Mouse (Mus musculus) embryo, embryonic 11.5 days (tissue): ENCODE results near the gene Ulk4.
"Not testable (repeated sequence)": the region's sequence is repeated elsewhere in the genome, so short reads cannot be mapped to it uniquely, and the experiment has no call there.

Source experiments
- DNase-seq: peaks from one replicate; pipeline ENCODE4 v3.0.0-alpha.2; 2012; ENCODE audit warnings: low read depth, low spot score

Ulk4 gene

GRCm38 (mm10) chr9:120936351-120936750 is 340.6 kb downstream of the Ulk4 start:
- peak; percentile 54 for DNase-seq

GRCm38 (mm10) chr9:120935634-120935922 is 341.4 kb downstream of the Ulk4 start:
- DNase-seq, result no peak

DNA sequence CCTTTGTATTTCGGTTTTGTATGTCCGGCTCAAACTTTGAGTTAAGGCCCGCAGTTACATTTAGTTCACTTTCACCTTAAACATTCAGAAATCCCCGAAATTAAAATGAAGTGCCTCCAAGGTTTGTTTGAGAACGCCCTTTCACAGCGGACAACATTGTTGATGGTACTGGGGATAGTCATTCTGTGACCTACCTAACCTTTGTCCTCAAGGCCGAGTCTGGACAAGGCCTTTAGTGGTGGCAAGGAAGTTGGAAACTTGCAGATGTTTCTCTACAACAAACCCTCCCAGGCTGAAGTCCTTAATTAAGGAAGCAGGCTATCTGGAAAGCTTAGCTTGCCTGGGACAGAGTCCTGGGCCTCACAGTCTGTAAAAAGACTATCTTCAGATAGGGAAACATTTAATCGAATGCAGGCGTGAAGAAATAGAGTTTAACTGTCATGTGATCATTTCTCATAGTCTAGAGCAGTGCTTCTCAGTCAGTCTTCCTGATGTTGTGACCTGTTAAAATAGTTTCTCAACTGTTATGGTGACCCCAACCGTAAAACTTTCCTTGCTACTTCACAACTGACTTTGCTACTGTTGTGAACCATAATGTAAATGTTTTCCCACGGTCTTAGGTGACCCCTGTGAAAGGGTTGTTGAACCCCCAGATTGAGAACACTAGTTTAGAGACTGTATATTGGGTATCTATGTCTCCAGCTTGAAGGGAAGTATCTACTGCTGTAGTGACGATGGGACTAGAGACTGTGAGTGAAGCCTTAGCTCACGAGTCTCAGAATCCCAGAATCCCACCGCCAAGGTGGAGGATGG is 342.0 kb downstream of the Ulk4 start:
- DNase-seq, result no peak

DNA sequence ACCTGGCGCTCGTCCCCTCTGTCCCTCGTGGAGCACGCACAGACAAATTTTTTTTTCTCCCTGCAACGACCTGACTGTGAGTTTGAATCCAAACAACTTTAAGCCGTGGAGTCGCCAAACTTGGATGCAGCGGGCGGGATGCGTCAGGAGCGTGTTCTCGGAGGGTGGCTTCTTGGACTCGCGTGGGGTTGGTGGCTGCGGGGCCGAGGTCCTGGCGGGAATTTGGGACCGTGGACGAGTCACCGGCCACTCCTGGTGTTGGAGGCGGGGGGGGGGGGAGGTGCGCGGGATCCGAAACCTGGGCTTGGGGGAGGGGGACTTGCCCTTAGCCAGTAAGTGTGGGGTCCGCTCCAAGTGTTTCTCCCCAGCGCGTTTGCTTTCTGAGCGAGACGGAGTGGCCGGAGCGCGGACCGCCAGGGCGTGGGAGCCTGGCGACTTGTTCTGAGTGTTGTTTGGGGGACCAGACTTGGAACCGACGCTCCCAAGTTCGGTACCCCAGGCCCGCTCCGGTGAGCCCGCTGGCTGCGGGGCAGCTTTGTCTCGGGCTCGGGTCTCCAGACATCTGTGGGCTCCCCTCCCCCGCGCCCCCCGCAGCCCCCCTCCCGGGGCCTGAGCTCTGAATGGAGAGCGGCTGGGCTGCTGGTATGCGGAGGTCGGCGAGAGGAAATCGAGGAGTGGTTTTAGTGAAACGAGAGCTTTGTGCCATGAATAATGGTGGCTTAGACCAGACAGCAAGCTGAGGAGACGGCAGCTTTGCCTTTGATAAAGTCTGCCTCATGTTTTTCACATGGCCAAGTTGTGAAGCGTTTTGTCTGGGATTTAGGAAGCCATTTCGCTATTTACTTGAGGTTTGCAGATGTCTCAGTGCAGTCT is 342.9 kb downstream of the Ulk4 start:
- peak; percentile 46 for DNase-seq

GRCm38 (mm10) chr9:120933587-120933885 is 343.5 kb downstream of the Ulk4 start:
- DNase-seq, result no peak

DNA sequence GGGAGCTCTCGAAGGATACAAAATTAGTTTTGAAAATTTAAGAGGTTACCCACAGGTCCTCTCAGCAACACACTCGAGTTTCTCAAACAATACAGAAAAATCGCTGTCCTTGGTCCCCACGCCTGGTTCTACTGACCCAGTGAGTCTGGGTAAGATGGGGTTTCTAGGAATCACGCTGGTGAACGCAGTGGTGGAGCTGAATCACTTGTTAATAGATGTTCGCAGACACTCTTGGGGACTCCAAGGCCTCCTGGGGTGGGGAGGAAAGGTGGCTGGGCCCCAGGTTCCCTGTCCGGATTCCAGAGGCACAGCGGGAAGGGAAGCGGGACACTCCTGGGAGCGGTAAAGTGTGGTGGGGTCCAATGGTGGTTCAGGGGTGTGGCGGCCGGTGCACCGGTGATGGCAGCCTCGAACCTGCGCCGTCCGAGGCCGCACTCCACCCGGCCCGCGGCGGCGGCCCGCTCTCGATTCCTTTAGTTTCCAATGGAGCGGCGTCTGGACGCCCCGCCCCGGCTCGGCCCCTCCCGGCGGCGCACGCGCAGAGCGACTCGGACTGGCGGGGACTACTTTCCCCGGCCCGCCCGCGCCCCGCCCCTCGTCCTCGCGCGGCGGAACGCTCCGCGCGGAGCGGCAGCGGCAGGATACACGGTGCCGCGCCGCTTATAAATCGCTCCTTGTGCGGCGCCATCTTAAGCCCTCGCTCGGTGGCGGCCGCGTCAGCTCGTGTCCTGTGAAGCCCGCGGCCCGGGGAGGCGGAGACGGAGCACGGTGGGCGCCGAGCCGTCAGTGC is 344.0 kb downstream of the Ulk4 start:
- DNase-seq, result peak; percentile 97

DNA sequence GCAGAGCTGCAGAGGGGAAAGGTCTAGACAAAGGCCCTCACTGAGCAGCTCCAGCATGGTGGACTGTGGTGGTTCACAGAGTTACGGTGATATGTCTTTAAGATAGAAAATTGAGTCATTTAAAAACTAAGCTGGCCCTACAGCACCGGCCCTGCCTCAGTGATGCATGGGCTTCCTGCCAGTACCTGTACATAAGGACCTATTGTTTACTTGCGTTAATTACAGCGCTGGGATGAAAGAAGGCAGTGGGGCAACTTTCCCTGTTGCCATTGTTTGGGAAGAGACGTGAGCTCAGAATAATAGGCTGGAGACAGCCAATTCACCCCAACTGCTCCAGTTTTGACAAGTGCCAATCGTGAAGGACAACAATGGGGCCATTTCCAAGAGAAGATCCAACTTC is 344.6 kb downstream of the Ulk4 start:
- no peak for DNase-seq

DNA sequence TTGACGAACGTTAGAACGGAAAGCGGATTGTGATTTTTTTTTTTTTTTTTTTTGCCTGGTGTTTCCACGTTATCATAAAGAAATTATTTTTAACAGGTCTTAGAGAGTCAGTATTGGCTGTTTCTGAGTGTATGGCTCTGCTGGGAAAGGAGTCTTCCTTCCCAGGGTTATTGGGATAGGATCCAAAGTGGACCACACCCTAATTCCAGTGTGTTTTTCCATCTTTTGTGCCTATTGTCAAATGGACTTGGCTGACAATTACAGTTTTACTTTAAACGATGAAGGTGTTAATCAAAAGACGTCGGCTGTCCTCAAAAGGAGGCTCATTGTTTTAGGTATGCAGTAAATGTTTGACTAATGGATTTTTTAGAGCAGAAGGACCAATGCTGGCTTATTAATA is 346.2 kb downstream of the Ulk4 start:
- no peak for DNase-seq

- no peak for DNase-seq
Measured at GRCm38 (mm10) chr9:120930021-120930420, 347.0 kb downstream of the Ulk4 start.

- DNase-seq, result no peak
Measured at GRCm38 (mm10) chr9:120929081-120929480, 347.9 kb downstream of the Ulk4 start, which contains the start of gene Ctnnb1. Gene Ctnnb1 (plus strand): TSS chr9:120929216.

GRCm38 (mm10) chr9:120926939-120927606 is 349.9 kb downstream of the Ulk4 start:
- no peak for DNase-seq

DNA sequence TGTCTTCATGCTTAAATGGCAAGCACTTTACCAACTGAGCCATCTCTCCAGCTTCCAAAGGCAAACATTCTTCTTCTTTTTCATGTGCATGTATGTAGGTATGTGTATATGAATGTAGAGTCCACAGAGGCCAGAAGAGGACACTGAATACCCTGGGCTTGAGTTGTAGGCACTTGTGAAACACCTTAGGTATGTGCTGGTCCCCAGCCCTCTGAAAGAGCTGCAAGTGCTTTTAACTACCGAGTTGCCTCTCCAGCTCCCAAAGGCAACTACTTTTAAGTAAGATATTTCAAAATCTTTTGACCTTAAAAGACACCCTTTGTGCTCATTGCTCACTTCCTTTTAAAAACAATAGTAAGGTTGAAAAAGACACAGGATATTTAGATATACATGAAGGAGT is 350.9 kb downstream of the Ulk4 start:
- DNase-seq, result no peak

- no peak for DNase-seq
Measured at GRCm38 (mm10) chr9:120919130-120919529, 357.9 kb downstream of the Ulk4 start.

- no peak for DNase-seq
Measured at GRCm38 (mm10) chr9:120918642-120919041, 358.4 kb downstream of the Ulk4 start.

DNA sequence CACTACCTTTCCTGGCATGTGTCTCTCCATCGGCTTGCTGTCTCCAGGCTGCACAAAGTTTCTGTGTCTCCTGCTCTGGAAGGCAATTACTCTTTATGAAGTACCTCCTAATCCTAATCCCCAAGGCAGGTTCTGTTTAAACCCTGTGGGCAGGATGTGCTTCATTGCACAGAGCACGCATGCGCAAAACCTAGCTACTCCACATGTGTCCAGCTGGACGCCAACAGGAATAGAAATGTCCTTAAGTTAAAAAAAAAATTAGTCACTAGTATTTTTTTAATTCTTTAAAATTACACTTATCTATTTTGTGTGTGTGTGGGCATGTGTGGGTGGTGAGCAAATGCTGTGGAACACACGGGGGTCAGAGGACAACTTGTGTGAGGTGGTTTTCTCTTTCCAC is 358.8 kb downstream of the Ulk4 start:
- DNase-seq, result no peak

- not testable (repeated sequence) for DNase-seq
Measured at GRCm38 (mm10) chr9:120917619-120918018, 359.4 kb downstream of the Ulk4 start.

GRCm38 (mm10) chr9:120914877-120915459 is 362.0 kb downstream of the Ulk4 start:
- DNase-seq, result no peak

GRCm38 (mm10) chr9:120914429-120914828 is 362.6 kb downstream of the Ulk4 start:
- DNase-seq, result no peak

- DNase-seq, result no peak
Measured at GRCm38 (mm10) chr9:120913152-120913551, 363.8 kb downstream of the Ulk4 start.

- DNase-seq, result no peak
Measured at GRCm38 (mm10) chr9:120908461-120908860, 368.5 kb downstream of the Ulk4 start.
